Mouse (Mus musculus) frontal cortex, adult (tissue): ENCODE results near the gene Acer2.

Experiments
- ATAC-seq: cut with Nextera tagmentation; 2 replicates; pipeline ENCODE4 v1.9.2; 2017; ENCODE audit warnings: mild to moderate bottlenecking, moderate library complexity, mixed read lengths; ENCODE audit not compliant: low TSS enrichment

Gene Acer2

GRCm38 (mm10) chr4:86886160-86886878 is 12.1 kb downstream of the Acer2 start:
- ATAC-seq = no peak

- ATAC-seq = no peak
Observed at GRCm38 (mm10) chr4:86887879-86888278, 13.7 kb downstream of the Acer2 start.

- no peak for ATAC-seq
Observed at GRCm38 (mm10) chr4:86897411-86897810, 23.2 kb downstream of the Acer2 start.

- no peak for ATAC-seq
Observed at GRCm38 (mm10) chr4:86898791-86899474, 24.7 kb downstream of the Acer2 start.

GRCm38 (mm10) chr4:86902351-86902750 is 28.2 kb downstream of the Acer2 start:
- no peak for ATAC-seq

- ATAC-seq = no peak
Observed at GRCm38 (mm10) chr4:86904969-86905368, 30.8 kb downstream of the Acer2 start.

GRCm38 (mm10) chr4:86905869-86906268 is 31.7 kb downstream of the Acer2 start:
- no peak for ATAC-seq

GRCm38 (mm10) chr4:86911576-86912341 is 37.6 kb downstream of the Acer2 start:
- no peak for ATAC-seq

- ATAC-seq = no peak
Observed at GRCm38 (mm10) chr4:86912757-86913156, 38.6 kb downstream of the Acer2 start.

GRCm38 (mm10) chr4:86916062-86916461 is 41.9 kb downstream of the Acer2 start:
- ATAC-seq = no peak

GRCm38 (mm10) chr4:86923476-86924055 is 49.4 kb downstream of the Acer2 start:
- peak; percentile 65 for ATAC-seq

GRCm38 (mm10) chr4:86924804-86925458 is 50.7 kb downstream of the Acer2 start:
- peak; percentile 75 for ATAC-seq

GRCm38 (mm10) chr4:86926997-86927396 is 52.8 kb downstream of the Acer2 start:
- ATAC-seq = no peak

GRCm38 (mm10) chr4:86930101-86930635 is 56.0 kb downstream of the Acer2 start:
- no peak for ATAC-seq

- ATAC-seq = peak; percentile 63
Observed at GRCm38 (mm10) chr4:86930636-86931456, 56.6 kb downstream of the Acer2 start.

- no peak for ATAC-seq
Observed at GRCm38 (mm10) chr4:86933026-86933425, 58.8 kb downstream of the Acer2 start.

- ATAC-seq = no peak
Observed at GRCm38 (mm10) chr4:86936217-86936616, 62.0 kb downstream of the Acer2 start.

- no peak for ATAC-seq
Observed at GRCm38 (mm10) chr4:86936706-86937105, 62.5 kb downstream of the Acer2 start.

- no peak for ATAC-seq
Observed at GRCm38 (mm10) chr4:86942656-86943055, 68.5 kb downstream of the Acer2 start.

- no peak for ATAC-seq
Observed at GRCm38 (mm10) chr4:86943296-86943695, 69.1 kb downstream of the Acer2 start.

- no peak for ATAC-seq
Observed at GRCm38 (mm10) chr4:86948794-86949193, 74.6 kb downstream of the Acer2 start.
